Mouse (Mus musculus): Measurements from ENCODE around the gene Tecpr2. TPM values are rescaled to one million over a fixed set of nuclear protein-coding genes. Genes with fewer than 3 reads are reported as not detected.
A peak's percentile ranks its signal among the peaks of the same experiment; 100 is the strongest.

Tecpr2 gene
- polyA plus RNA-seq, 1 experiment from 2014 or later, result 2.0 TPM

- Histone ChIP-seq H3K9me3 (replicated peaks) (no peaks in the 10 kb centered on the region), H3K27ac (no peak overlapping the region), H3K4me2 (no peak overlapping the region), H3K9ac (no peak overlapping the region), H3K27me3 (0 out of 2 replicates have a peak, but pooled peaks cover 2% of the 10 kb centered on the region), H3K36me3 (peaks cover 38% of the 10 kb centered on the region), H3K4me1 (replicated peaks) (peaks cover 13% of the 10 kb centered on the region; the same call in 1 of the 2 replicates), H3K4me3 (no peak overlapping the region)
- no peak for ATAC-seq (replicated peaks; ENCODE audit: insufficient number of reproducible peaks, insufficient read depth, low FRiP score, low read depth)
- 74% methylated on average over 5 of the region's 5 CpGs for WGBS
These were observed 82.9 kb downstream of the Tecpr2 start for GRCm38 (mm10) chr12:110971972-110972371.

GRCm38 (mm10) chr12:110973829-110974228, 84.8 kb downstream of the Tecpr2 start:
- WGBS, result 87% methylated on average over 4 of the region's 4 CpGs
- Histone ChIP-seq H3K4me3 (no peak overlapping the region), H3K27me3 (0 out of 2 replicates have a peak, but pooled peaks cover 3% of the 10 kb centered on the region), H3K9ac (no peak overlapping the region), H3K36me3 (peaks cover 37% of the 10 kb centered on the region), H3K4me1 (replicated peaks) (peaks cover 25% of the 10 kb centered on the region), H3K4me2 (no peak overlapping the region), H3K9me3 (replicated peaks) (no peaks in the 10 kb centered on the region), H3K27ac (peak overlapping the region; percentile 33; the same call in 1 of the 2 replicates)
- no peak for ATAC-seq (replicated peaks; ENCODE audit: insufficient number of reproducible peaks, insufficient read depth, low FRiP score, low read depth)

- H3K27me3 ChIP-seq, result 0 out of 2 replicates have a peak, but pooled peaks cover 3% of the 10 kb centered on the region
- no peak overlapping the region for H3K4me2 ChIP-seq
- H3K4me1 ChIP-seq (replicated peaks), result peaks cover 27% of the 10 kb centered on the region
- 65% methylated on average over 7 of the region's 7 CpGs for WGBS
- peak overlapping the region; percentile 33; the same call in 1 of the 2 replicates for H3K27ac ChIP-seq
- peaks cover 32% of the 10 kb centered on the region for H3K36me3 ChIP-seq
- no peaks in the 10 kb centered on the region for H3K9me3 ChIP-seq (replicated peaks)
- no peak for ATAC-seq (replicated peaks; ENCODE audit: insufficient number of reproducible peaks, insufficient read depth, low FRiP score, low read depth)
- no peak overlapping the region for H3K9ac ChIP-seq
- no peak overlapping the region for H3K4me3 ChIP-seq
These were observed 85.2 kb downstream of the Tecpr2 start for GRCm38 (mm10) chr12:110974295-110974694.

GRCm38 (mm10) chr12:110974726-110975125, 85.7 kb downstream of the Tecpr2 start:
- H3K9ac ChIP-seq, result no peak overlapping the region
- 0 out of 2 replicates have a peak, but pooled peaks cover 3% of the 10 kb centered on the region for H3K27me3 ChIP-seq
- 77% methylated on average over 6 of the region's 6 CpGs for WGBS
- H3K9me3 ChIP-seq (replicated peaks), result no peaks in the 10 kb centered on the region
- peaks cover 31% of the 10 kb centered on the region for H3K4me1 ChIP-seq (replicated peaks)
- no peak overlapping the region for H3K4me3 ChIP-seq
- ATAC-seq (replicated peaks; ENCODE audit: insufficient number of reproducible peaks, insufficient read depth, low FRiP score, low read depth), result no peak
- peaks cover 30% of the 10 kb centered on the region for H3K36me3 ChIP-seq
- H3K4me2 ChIP-seq, result no peak overlapping the region
- H3K27ac ChIP-seq, result no peak overlapping the region

GRCm38 (mm10) chr12:110975385-110975784, 86.3 kb downstream of the Tecpr2 start:
- no peak overlapping the region for H3K4me2 ChIP-seq
- H3K9ac ChIP-seq, result no peak overlapping the region
- ATAC-seq (replicated peaks; ENCODE audit: insufficient number of reproducible peaks, insufficient read depth, low FRiP score, low read depth), result no peak
- H3K9me3 ChIP-seq (replicated peaks), result no peaks in the 10 kb centered on the region
- peaks cover 30% of the 10 kb centered on the region for H3K36me3 ChIP-seq
- H3K27me3 ChIP-seq, result 0 out of 2 replicates have a peak, but pooled peaks cover 3% of the 10 kb centered on the region
- H3K4me3 ChIP-seq, result no peak overlapping the region
- H3K4me1 ChIP-seq (replicated peaks), result peaks cover 31% of the 10 kb centered on the region
- WGBS, result 85% methylated on average over 5 of the region's 5 CpGs
- H3K27ac ChIP-seq, result no peak overlapping the region

GRCm38 (mm10) chr12:110975838-110976468, 86.9 kb downstream of the Tecpr2 start:
- Histone ChIP-seq H3K4me1 (replicated peaks) (peaks cover 31% of the 10 kb centered on the region), H3K27me3 (0 out of 2 replicates have a peak, but pooled peaks cover 3% of the 10 kb centered on the region), H3K9me3 (replicated peaks) (no peaks in the 10 kb centered on the region), H3K4me3 (no peak overlapping the region), H3K27ac (no peak overlapping the region), H3K9ac (no peak overlapping the region), H3K36me3 (peaks cover 30% of the 10 kb centered on the region), H3K4me2 (no peak overlapping the region)
- no peak for ATAC-seq (replicated peaks; ENCODE audit: insufficient number of reproducible peaks, insufficient read depth, low FRiP score, low read depth)
- WGBS, result 86% methylated on average over 4 of the region's 4 CpGs

- no peak overlapping the region for H3K4me3 ChIP-seq
- ATAC-seq (replicated peaks; ENCODE audit: insufficient number of reproducible peaks, insufficient read depth, low FRiP score, low read depth), result no peak
- 88% methylated on average over 60 of the region's 60 CpGs for WGBS
- H3K4me1 ChIP-seq (replicated peaks), result peaks cover 31% of the 10 kb centered on the region
- H3K9me3 ChIP-seq (replicated peaks), result no peaks in the 10 kb centered on the region
- H3K27ac ChIP-seq, result no peak overlapping the region
- 0 out of 2 replicates have a peak, but pooled peaks cover 3% of the 10 kb centered on the region for H3K27me3 ChIP-seq
- 0 out of 2 replicates have a peak overlapping the region, but pooled peaks have one; percentile 92 for H3K4me2 ChIP-seq
- H3K36me3 ChIP-seq, result peaks cover 30% of the 10 kb centered on the region
- H3K9ac ChIP-seq, result no peak overlapping the region
These were observed 87.7 kb downstream of the Tecpr2 start for GRCm38 (mm10) chr12:110976589-110977344.

GRCm38 (mm10) chr12:110977345-110977733, 88.3 kb downstream of the Tecpr2 start:
- Histone ChIP-seq H3K9me3 (replicated peaks) (no peaks in the 10 kb centered on the region), H3K4me2 (peak overlapping the region; percentile 92; the same call in 1 of the 2 replicates), H3K27ac (no peak overlapping the region), H3K27me3 (0 out of 2 replicates have a peak, but pooled peaks cover 3% of the 10 kb centered on the region), H3K9ac (no peak overlapping the region), H3K4me1 (replicated peaks) (peaks cover 31% of the 10 kb centered on the region), H3K36me3 (peaks cover 30% of the 10 kb centered on the region), H3K4me3 (peak overlapping the region; percentile 89; the same call in 1 of the 2 replicates)
- WGBS, result 92% methylated on average over 18 of the region's 18 CpGs
- no peak for ATAC-seq (replicated peaks; ENCODE audit: insufficient number of reproducible peaks, insufficient read depth, low FRiP score, low read depth)

GRCm38 (mm10) chr12:110977896-110978606, 89.0 kb downstream of the Tecpr2 start:
- peak overlapping the region; percentile 89 for H3K4me3 ChIP-seq
- H3K27me3 ChIP-seq, result 0 out of 2 replicates have a peak, but pooled peaks cover 3% of the 10 kb centered on the region
- peak overlapping the region; percentile 95 for H3K27ac ChIP-seq
- peak overlapping the region; percentile 84 for H3K9ac ChIP-seq
- no peaks in the 10 kb centered on the region for H3K9me3 ChIP-seq (replicated peaks)
- peak overlapping the region; percentile 92 for H3K4me2 ChIP-seq
- H3K4me1 ChIP-seq (replicated peaks), result peaks cover 31% of the 10 kb centered on the region
- no peak for ATAC-seq (replicated peaks; ENCODE audit: insufficient number of reproducible peaks, insufficient read depth, low FRiP score, low read depth)
- WGBS, result 34% methylated on average over 14 of the region's 14 CpGs
- peaks cover 26% of the 10 kb centered on the region for H3K36me3 ChIP-seq

GRCm38 (mm10) chr12:110978607-110979406, 89.7 kb downstream of the Tecpr2 start, which contains the start of gene Ankrd9:
TSS of gene Ankrd9 (minus strand) at chr12:110979040.
- H3K9me3 ChIP-seq (replicated peaks), result no peaks in the 10 kb centered on the region
- 0 out of 2 replicates have a peak, but pooled peaks cover 3% of the 10 kb centered on the region for H3K27me3 ChIP-seq
- peak within 1 kb of the TSS; percentile 84 for H3K9ac ChIP-seq
- ATAC-seq (replicated peaks; ENCODE audit: insufficient number of reproducible peaks, insufficient read depth, low FRiP score, low read depth), result peak; percentile 95
- under 1% methylated on average over 64 of the region's 90 CpGs for WGBS
- H3K36me3 ChIP-seq, result peaks cover 23% of the 10 kb centered on the region
- peak within 1 kb of the TSS; percentile 89 for H3K4me3 ChIP-seq
- H3K4me1 ChIP-seq (replicated peaks), result peaks cover 30% of the 10 kb centered on the region
- H3K4me2 ChIP-seq, result peak within 1 kb of the TSS; percentile 92
- peak within 1 kb of the TSS; percentile 95 for H3K27ac ChIP-seq
